Mouse (Mus musculus): Measurements from ENCODE around the gene Ankfn1.

Ankfn1 gene

DNA sequence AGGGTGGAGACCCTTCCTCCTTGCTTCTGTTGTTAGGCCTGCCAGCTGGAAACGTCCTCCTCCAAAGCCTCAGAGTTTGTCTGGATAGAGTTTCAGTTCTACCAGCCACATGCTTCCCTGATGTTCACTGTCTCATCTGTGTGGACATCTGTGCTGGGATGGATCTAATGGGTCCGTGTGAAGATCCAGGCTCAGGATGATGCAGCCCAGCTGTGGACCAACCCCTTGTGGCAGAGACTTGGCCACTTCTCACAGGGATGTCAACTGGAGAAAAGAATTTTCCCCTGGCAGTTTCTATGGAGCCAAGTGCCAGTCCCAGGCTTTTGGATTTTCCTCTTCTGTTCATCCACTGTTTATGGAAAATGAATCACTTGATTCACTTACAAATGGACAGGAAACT lies 100.5 kb downstream of the Ankfn1 start:
- DNase-seq (ENCODE audit: low spot score): no peak

DNA sequence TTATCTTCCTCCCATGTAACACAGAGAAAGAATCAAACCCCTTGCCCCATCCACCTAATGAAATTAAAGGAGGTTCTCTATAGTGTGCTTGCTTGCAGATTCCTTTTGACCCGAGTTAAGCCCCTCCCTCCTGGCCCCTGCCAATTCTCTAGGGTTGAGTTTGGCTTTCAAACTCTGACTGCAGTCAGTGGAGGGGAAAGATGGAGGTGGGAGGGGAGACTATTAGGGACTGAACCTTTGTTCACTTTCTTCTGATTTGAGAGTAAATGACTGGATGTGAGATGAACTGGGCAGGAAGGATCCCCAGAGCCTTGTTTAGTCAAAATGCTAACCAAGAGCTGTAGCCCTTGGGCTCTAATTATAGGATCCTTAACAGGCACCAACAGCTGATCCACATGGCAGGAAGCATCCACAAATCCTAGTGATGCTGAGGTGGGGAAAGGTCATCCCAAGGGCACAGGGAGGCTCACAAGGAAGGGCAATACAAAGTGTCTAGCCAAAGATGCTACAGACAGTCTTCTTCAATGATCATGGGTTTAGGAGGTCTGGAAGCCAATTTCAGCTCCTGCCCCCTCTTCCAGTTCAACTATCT lies 103.4 kb downstream of the Ankfn1 start:
- DNase-seq (ENCODE audit: low spot score): no peak

DNA sequence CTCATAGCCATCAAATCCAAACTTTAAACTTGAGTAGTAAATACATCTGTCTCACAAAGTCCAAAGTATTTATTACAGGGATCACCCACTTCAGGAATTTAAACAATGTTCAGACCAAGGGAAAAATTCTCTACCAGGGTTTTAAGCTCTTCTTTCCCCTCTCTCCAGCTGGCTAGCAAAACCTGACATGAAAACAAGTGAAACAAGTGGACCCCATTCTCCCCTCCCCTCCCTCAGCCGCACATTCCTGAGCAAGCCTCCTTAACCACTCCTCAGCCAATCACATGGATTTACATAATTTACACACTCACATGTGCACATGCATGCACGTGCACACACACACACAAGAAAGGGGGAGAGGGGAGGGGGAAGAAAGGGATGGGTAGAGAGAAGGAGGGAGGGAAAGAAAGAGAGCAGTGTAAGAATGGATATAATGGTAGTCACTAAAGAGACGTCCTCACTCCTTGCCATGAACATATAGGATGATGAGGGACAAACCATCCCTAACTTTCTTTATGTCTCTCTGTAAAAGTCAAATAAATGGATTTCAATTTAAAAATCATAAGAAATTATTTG lies 104.9 kb downstream of the Ankfn1 start:
- no peak for DNase-seq (ENCODE audit: low spot score)

DNA sequence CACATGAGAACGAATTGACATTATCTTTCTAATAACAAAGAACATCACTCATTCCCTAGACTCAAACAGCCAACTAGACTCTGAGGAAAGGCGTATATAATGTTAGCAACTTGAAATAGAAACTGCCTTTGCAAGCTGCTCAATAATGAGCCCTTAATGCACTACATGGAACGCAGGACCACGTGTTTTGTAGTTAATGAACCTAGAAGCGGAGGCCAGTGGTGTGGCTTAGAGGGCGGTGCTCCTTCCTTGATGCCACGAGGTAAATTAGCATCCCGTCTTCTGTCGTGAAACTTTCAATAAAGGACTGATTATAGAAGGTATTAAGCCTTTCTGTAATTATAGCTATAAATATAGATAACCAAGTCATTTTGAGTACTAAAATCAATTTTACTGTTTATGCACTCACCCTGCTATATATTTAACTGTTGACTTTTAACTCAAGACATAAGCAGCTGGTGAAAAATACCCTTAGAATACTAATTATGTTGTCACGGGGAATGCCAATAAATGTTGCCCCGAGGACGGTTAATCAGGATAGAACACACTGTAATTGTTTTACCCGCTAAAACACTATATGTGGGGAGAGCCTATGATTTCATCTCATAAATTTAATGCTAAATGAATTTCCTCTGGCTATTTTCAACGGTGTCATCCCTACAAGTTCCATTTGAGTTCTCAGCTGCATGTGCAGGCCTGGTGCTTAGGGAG lies 112.1 kb downstream of the Ankfn1 start:
- no peak for DNase-seq (ENCODE audit: low spot score)

DNA sequence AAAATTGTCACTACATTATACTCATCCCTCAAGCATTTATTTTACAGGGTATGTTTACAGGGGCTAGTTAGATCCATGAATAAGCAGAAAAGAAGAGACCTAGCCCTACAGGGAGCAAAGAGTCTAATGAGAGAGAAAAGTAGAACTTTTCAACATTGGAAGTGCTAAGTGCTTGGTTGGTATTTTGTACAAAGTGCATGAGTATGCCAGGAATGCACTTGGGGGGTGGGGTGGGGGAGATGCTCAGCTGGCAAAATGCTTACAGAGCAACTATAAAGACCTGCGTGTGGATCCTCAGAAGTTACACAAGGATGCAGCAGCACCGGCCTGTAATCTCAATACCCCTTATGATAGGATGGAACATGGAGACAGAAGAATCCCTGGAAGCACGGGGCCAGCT lies 118.4 kb downstream of the Ankfn1 start:
- DNase-seq (ENCODE audit: low spot score): no peak

DNA sequence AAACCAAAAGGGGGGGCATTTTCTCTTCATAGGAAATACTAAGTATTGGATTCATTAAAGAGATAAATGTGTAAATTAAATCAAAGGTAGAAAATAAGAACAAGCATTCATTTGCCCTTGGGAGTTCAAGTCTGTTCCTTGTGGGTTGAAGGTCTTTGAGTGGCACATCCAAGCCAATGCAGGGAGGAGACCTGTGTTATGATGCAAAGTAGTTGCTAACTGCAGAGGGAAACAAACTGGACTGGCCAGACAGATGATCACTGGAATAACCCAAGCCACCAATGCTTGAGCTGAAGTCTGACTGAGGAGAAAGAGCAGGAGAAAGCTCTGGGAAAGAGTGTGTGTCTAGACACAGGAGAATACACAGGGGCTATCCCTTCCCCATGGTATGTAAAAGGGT lies 120.9 kb downstream of the Ankfn1 start:
- DNase-seq (ENCODE audit: low spot score): no peak

DNA sequence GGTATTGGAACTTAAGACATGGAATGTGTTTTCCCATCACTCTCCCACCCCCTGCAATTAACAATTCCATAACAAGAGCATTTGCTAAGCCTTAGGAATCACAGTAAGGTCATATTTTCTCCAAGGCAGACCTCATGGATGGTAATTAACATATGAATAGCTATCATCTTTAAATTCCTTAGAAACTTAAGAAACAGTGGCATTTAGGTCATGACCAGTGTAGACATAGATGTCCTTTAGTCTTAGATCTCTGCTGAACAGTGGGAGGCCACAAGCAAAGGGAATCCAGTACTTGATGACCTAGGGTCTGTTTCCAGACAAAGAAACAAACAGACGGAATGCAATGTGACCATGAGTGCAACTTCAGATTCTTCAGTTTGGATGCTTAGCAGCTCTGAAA lies 141.7 kb downstream of the Ankfn1 start:
- DNase-seq (ENCODE audit: low spot score): no peak

DNA sequence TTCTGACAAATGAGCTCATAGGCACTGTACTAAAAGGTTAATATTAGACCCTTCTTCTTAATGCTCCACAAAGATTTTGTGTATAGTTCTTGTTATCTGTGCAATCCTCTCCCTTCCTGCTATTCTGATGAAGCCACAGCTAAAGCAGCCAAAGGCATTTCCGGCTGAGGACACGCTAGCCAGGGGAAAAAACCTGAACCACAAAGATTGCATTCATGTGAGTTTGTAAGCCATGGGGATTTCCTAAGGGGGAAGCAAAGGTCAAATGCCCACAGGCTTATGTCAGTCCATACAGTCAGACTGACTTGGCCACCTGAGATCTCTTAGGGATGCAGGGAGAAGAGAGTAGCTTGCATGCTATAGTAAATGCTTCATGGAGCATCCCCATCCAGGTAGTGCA lies 146.1 kb downstream of the Ankfn1 start:
- no peak for DNase-seq (ENCODE audit: low spot score)

DNA sequence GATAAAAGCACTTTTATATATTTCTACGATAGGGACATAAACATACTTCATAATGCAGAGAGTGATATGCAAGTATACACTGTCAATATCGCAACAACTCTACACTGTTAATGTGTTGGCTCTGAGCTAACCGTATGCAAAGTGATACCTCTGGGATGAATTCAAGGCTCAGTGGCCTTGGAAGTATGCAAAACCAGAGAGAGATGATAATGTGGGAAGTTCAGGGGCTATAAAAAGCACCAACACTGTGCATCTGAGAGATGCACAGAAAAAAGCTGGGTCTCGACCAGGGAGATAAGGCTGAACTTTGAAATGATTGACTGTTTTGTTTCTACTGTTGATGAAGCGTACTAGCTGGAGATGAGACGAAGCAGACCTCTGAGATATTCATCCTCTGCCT lies 148.9 kb downstream of the Ankfn1 start:
- no peak for DNase-seq (ENCODE audit: low spot score)

DNA sequence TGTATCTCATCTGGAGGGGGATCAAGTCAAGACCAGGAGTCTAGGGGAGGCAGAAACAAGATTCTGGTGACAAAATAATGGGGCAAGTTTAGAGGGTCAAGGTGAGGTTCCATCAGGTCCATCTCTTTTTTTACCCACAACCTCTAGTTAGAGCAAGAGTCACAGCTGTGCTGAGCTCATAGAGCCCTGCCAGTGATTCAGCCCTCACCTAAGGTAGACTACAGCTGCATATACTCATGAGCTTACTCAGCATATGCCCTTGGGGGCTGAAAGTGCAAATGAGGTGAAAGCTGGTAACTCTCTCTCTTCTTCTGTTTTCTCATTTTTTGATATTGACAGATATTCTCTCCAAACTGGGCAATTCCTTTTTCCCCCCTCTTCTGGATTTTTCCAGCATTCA lies 150.2 kb downstream of the Ankfn1 start:
- DNase-seq (ENCODE audit: low spot score): no peak

DNA sequence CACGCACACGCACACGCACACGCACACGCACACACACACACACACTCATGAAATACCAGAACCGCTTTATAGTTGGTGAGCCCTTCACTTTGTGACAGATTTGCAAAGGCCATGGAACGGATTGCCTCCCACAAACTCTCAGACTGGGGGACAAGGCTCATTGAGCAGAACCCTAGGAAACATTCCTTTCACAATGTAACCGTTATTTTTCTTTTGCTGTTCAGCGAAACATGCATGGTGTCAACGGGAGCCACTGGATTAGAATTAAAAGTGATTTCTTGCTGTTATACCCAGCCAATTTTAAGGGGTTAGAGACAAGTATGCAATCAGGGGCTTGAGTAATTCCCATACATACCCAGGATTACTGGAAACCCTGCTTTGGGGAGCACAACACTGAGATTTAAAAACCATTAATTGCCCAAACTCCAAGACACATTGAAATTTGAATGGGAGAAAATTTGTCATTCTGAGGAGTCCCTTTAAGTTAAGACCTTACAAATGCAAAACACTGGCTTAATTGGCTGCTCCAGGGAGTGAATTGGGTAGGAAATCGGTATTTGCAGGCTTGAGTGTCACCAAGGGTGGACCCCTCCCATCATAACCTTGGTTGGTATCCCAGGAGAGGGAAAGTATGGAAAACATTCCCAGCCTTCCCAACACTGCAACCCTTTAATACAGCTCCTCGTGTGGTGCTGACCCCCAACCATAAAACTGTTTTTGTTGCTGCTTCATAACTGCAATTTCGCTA lies 153.6 kb downstream of the Ankfn1 start:
- DNase-seq (ENCODE audit: low spot score): no peak

DNA sequence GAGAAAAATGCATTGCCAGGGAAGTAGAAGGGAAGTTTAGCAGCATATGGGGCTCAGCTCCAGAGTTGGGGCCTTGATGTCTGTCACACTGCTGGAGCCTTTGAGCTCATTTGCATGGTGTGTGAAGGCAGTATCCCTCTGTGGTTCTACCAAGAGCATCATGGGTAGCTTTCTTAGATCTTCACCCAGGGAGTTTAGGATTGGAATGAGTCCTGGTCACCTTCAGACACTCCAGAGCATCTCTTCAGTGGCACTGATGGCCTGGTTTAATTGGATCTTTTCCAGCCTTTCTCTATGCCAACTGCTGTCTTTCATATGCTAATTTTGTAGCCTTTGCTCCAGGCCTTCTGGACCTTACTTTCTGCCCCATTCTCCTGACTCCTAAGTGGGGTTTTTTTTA lies 157.5 kb downstream of the Ankfn1 start:
- DNase-seq (ENCODE audit: low spot score): no peak

DNA sequence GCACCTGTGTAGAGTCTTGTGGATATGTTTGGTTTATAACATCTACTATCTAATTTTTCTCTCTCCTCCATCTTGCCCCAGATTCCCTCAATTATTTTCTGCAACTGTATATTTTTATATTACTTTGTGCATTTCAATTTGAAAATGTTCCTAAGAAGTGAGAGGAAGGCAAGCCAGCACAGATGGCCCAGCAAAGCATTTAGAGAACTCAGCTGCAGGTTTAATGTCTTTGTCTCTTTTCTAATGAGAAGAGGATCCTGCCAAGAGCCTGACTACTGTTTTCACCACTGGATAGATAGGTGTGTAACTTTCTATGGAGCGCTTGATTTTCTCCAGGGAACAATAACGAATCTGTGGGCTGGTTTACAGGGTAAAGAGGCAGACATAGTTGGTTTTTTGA lies 161.6 kb downstream of the Ankfn1 start:
- no peak for DNase-seq (ENCODE audit: low spot score)

DNA sequence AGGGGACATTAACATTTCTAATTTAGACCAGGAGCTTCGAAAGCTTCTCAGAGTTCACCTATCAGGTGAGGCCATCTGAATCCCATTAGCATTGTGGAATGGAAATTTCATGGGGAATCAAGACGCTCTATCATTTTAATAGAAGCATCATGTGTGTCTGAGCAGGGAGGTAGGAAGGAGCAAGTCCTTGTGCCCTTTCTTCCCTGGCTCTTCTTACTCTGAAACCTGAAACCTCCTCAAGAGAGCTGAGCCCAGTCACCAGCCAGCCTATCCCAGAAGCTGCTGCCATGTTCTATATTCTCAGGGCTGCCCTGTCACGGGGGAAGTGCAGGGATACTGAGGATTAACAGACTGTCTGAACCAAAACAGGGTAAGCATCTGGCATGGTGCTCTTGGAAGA lies 165.9 kb downstream of the Ankfn1 start:
- no peak for DNase-seq (ENCODE audit: low spot score)

DNA sequence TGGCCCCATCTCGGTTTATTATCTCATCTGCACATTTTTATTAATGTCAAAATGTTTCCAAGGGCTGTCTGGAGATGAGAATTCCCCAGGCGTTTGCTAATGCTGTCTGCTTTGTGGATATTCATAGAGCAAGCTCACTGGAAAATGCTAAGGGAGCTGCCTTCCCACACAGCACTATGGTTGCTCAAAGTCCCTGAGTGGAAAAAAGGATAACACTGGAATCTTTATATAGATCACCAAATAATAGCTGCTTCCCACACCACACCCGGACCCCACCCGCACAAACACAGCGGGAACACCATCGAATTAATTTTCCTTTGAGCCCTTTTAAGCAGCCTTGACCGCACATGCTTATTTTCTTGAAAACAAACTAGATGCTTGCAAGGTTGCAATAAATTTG lies 169.4 kb downstream of the Ankfn1 start:
- DNase-seq (ENCODE audit: low spot score): no peak

DNA sequence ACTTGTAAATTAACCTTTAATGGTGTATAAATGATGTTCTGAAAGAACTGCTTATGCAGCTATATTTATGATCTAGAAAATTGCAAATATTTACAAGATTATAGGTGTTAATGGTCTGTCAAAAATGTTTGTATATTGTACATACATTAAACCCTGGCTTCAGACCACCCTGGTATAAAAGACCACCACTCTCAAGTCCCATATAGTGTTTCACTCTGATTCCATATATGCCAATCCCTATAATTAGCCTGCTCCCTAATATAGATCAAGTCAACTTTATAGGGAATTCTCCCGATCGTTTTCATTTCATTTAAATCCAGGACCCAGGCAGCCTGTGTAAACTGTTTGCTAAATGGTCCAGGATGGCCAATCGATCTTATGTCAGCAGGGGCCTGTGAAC lies 170.2 kb downstream of the Ankfn1 start:
- DNase-seq (ENCODE audit: low spot score): no peak

DNA sequence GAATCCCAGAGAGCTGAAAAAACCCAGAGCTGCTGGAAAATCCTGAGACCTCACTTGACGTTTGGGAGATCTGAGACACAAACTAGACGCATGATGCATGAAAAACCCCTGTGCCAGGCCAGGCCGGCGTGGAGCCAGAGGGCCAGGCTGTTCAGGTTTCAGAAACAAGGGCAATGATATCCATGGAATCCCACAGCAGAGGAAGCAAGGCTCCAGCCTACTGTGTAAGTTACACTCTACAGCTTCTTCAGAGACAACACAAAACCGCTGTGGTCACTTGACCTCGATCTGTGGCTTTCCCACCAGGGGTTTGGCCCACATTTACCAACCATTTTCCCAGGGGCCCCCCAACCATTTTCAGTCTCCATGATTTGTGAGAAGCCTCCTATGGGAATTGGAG lies 171.1 kb downstream of the Ankfn1 start:
- no peak for DNase-seq (ENCODE audit: low spot score)

DNA sequence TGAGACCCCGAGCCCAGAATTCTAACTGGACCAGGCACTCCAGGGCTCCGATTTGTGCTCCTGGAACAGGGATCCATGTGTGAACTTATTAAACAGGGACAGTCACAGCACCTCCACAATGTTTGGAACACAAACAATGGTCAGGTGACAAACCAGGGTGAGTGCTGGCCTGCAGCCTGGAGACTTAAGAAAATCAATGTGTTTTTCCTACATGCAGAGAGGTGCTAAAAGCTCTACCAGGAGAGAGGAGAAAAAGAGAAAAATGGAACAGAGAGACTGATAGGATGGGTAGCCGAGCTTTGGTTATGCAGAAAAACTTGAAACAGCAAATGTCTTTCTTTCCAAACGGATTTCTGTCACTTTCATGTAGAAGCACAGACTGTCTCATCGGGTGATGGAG lies 174.5 kb downstream of the Ankfn1 start:
- DNase-seq (ENCODE audit: low spot score): no peak

DNA sequence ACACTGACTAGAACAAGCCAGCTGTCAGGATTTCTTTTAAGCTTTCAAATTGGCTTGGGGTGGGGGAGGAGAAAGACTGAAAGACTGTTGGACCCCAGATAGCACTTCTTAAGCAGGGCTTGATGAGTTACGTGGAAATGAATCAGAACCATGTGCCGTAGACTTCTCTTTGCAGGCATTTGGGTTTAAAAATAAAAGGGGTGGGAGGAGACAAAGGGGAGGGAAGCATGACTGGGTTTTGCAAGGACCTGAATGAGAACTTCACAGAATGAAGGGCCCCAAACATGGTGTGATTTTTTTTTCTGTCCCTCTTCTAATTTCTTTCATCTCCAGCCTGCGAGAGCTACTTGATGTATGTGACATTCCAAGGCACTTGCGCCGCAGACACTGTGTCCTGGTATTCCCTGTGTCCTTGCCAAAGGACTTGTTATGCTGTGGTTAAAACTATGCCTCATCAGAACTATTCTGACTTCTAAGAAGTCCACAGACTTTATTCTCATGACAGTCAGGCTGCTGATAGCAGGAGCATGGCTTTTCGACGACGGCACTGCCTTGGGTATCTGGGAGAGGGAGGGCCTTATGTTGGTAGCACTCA lies 176.4 kb downstream of the Ankfn1 start:
- no peak for DNase-seq (ENCODE audit: low spot score)

DNA sequence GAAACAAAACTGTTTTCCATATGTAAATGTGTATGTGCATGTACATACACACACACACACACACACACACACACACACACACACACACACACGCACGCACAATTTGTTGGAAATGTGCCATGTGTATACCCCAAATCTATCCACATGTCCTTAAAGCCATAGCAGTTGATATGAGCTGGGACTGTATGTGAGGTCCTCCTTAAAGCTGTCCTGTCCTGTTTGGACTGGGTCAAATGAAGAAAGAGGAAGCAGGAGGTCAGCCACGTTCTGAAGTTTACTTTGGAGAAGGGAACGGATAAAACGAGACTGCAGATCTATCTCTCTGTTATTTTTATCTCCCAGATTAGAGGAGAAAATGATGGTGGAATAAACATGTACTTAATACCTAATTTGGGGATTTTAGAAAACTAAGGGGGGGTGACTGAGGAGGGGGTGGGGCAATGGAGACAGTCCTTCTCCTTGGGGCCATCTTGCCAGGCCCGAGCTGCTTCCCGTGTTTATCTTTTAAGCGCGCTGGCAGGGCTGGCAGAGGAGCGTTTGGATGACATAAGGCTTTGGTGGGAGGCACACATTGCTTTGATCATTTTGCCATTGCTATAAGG lies 187.1 kb downstream of the Ankfn1 start:
- no peak for DNase-seq (ENCODE audit: low spot score)

DNA sequence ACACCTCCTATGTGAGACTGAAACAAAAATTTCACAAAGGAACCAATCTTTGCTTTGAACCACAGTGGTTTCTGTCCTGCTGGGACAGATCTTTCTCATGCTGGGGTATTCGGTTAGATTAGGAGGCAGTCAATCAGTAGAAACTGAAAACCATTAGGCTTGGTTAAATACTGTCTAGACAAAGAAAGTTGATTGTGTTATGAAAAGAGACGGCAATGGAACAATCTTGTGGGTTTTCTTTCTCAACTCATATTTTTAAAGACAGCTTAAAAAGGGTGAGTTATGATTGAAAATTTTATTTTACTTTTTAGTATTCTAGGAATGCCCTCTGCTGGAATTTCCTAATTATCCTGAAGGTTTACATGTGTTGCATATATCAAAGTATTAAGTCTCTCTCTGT lies 191.1 kb downstream of the Ankfn1 start:
- no peak for DNase-seq (ENCODE audit: low spot score)

DNA sequence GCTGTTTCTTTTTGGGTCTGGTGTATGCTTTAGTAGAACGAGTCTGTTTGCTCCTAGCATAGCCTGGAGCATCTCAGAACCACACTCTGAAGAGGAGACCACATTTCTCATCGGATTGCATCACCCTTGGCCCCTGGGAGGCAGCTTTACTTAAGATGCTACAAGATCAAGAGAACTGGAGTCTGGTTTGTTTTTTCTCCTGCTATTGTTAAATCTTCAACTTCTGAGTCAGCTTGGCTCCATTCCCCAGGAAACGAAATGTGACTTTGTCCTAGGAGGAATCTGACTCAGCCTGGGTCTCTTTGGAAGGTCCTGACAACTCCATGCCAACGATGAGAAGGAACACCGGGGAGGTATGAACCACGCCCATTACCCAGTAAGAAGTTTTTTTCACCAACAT lies 197.6 kb downstream of the Ankfn1 start:
- no peak for DNase-seq (ENCODE audit: low spot score)

All from T-cell, adult 2 months (primary cell).